Mouse (Mus musculus) heart, postnatal 0 days (tissue): ENCODE data around the gene Akt3.

ENCODE experiments used
- CTCF ChIP-seq: IDR thresholded peaks from 2 replicates; pipeline ENCODE4 v1.5.1; 2016; ENCODE audit warnings: antibody characterized with exemption, control low read depth, low read depth
- EP300 ChIP-seq: IDR thresholded peaks from 2 replicates; pipeline ENCODE4 v1.6.1; 2016; ENCODE audit warnings: antibody characterized with exemption, low read depth

GRCm38 (mm10) chr1:177081957-177082645 lies 175.9 kb downstream of the Akt3 start:
- no peak for TF ChIP-seq CTCF
- TF ChIP-seq EP300: no peak
